Mouse (Mus musculus): ENCODE data around the gene Exoc6. TPM values are rescaled to one million over a fixed set of nuclear protein-coding genes. Genes with fewer than 3 reads are reported as not detected.

Gene Exoc6
- total and polyA plus RNA-seq, 2 experiments = 6.4 to 21.8 TPM

DNA sequence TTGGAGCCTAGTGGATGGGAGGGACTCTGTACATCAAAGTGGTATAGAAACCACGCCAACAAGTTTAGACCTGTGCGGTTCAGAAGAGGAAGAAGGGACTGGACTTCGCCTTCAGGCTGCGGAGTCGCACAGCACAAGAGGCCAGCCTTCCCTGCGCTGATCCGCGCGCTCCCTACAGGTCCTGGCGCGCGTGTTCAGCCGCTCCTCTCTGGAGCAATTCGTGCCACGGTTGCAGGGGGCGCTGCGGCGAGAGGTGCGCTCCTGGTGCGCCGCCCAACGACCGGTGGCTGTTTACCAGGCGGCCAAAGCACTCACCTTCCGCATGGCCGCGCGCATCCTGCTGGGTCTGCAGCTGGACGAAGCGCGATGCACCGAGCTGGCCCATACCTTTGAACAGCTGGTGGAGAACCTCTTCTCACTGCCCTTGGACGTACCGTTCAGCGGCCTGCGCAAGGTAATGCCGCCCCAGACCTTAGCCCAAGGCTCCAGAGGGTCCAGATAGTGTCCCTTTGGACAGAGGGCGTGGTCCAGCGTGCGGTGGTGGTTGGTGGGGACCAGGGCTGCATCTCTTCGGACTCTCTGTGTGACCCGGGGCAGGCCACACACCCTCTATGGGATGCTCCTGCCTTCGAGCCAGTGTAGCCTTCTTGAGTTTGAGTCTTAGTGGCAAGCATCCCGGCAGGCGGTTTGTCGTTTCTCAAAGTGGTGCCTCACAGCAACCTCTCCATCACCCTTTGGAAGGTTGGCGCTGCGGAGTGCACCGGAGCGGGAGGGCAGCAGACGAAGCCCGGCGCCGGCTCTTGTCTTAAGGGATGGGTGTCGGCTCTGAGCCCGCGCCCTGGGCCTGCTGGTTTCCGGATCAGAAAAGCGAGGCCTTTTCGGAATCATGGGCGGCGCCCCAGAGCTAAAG is 137.0 kb downstream of the Exoc6 start:
- Histone ChIP-seq H3K27me3 (ENCODE audit: control insufficient read depth, insufficient read depth, low read length) (no peaks in the 10 kb centered on the region), H3K79me2 (ENCODE audit: control insufficient read depth, insufficient read depth, low read length) (no peaks in the 10 kb centered on the region; the same call in 1 of the 2 replicates), H3K27ac (replicated peaks; ENCODE audit: insufficient read depth, low read depth, low read length) (no peak overlapping the region), H3K4me1 (ENCODE audit: control insufficient read depth, insufficient read depth, low read length) (no peaks in the 10 kb centered on the region), H3K9ac (ENCODE audit: low read depth, low read length) (no peak overlapping the region), H3K36me3 (ENCODE audit: control insufficient read depth, insufficient read depth, low read length) (peaks cover 9% of the 10 kb centered on the region; the same call in 1 of the 2 replicates), H3K4me3 (ENCODE audit: insufficient read depth, low read depth, low read length) (no peak overlapping the region)
- 73% methylated on average over 62 of the region's 62 CpGs for WGBS
- DNase-seq (ENCODE audit: extremely low read depth, low read depth, low spot score) = no peak
- no peak for TF ChIP-seq CTCF (IDR thresholded peaks at IDR 0.05; ENCODE audit: low read depth, low read length)
- TF ChIP-seq POLR2A (IDR thresholded peaks at IDR 0.05; ENCODE audit: extremely low read depth, insufficient read depth, low read length) = no peak

- Histone ChIP-seq H3K79me2 (ENCODE audit: control insufficient read depth, insufficient read depth, low read length) (no peaks in the 10 kb centered on the region; the same call in 1 of the 2 replicates), H3K9ac (ENCODE audit: low read depth, low read length) (no peak overlapping the region), H3K27ac (replicated peaks; ENCODE audit: insufficient read depth, low read depth, low read length) (no peak overlapping the region), H3K36me3 (ENCODE audit: control insufficient read depth, insufficient read depth, low read length) (peaks cover 8% of the 10 kb centered on the region), H3K4me3 (ENCODE audit: insufficient read depth, low read depth, low read length) (no peak overlapping the region), H3K27me3 (ENCODE audit: control insufficient read depth, insufficient read depth, low read length) (no peaks in the 10 kb centered on the region), H3K4me1 (ENCODE audit: control insufficient read depth, insufficient read depth, low read length) (0 out of 2 replicates have a peak, but pooled peaks cover 2% of the 10 kb centered on the region)
- 73% methylated on average over 5 of the region's 5 CpGs for WGBS
- no peak for TF ChIP-seq POLR2A (IDR thresholded peaks at IDR 0.05; ENCODE audit: extremely low read depth, insufficient read depth, low read length)
- TF ChIP-seq CTCF (IDR thresholded peaks at IDR 0.05; ENCODE audit: low read depth, low read length) = no peak
- no peak for DNase-seq (ENCODE audit: extremely low read depth, low read depth, low spot score)
Observed at GRCm38 (mm10) chr19:37689478-37689877, 139.3 kb downstream of the Exoc6 start.

DNA sequence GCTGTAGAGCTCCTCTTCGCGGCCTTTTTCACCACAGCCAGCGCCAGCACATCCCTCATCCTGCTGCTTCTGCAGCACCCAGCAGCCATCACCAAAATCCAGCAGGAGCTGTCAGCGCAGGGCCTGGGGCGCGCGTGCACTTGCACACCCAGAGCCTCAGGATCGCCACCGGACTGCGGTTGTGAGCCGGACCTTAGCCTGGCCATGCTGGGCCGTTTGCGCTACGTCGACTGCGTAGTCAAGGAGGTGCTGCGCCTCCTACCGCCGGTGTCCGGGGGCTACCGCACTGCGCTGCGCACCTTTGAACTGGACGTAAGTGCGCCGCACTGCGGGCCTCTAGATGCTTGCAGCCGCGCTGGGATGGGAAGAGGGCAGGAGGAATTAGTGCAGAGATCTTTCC is 140.5 kb downstream of the Exoc6 start:
- no peak for DNase-seq (ENCODE audit: extremely low read depth, low read depth, low spot score)
- 66% methylated on average over 29 of the region's 29 CpGs for WGBS
- H3K27ac ChIP-seq (replicated peaks; ENCODE audit: insufficient read depth, low read depth, low read length) = no peak overlapping the region
- TF ChIP-seq POLR2A (IDR thresholded peaks at IDR 0.05; ENCODE audit: extremely low read depth, insufficient read depth, low read length) = no peak
- no peak for TF ChIP-seq CTCF (IDR thresholded peaks at IDR 0.05; ENCODE audit: low read depth, low read length)
- no peaks in the 10 kb centered on the region; the same call in 1 of the 2 replicates for H3K79me2 ChIP-seq (ENCODE audit: control insufficient read depth, insufficient read depth, low read length)
- H3K36me3 ChIP-seq (ENCODE audit: control insufficient read depth, insufficient read depth, low read length) = peaks cover 8% of the 10 kb centered on the region
- H3K9ac ChIP-seq (ENCODE audit: low read depth, low read length) = no peak overlapping the region
- no peaks in the 10 kb centered on the region for H3K27me3 ChIP-seq (ENCODE audit: control insufficient read depth, insufficient read depth, low read length)
- H3K4me3 ChIP-seq (ENCODE audit: insufficient read depth, low read depth, low read length) = no peak overlapping the region
- 0 out of 2 replicates have a peak, but pooled peaks cover 4% of the 10 kb centered on the region for H3K4me1 ChIP-seq (ENCODE audit: control insufficient read depth, insufficient read depth, low read length)

- Histone ChIP-seq H3K4me1 (ENCODE audit: control insufficient read depth, insufficient read depth, low read length) (peaks cover 9% of the 10 kb centered on the region; the same call in 1 of the 2 replicates), H3K4me3 (ENCODE audit: insufficient read depth, low read depth, low read length) (no peak overlapping the region), H3K27me3 (ENCODE audit: control insufficient read depth, insufficient read depth, low read length) (no peaks in the 10 kb centered on the region), H3K27ac (replicated peaks; ENCODE audit: insufficient read depth, low read depth, low read length) (no peak overlapping the region), H3K36me3 (ENCODE audit: control insufficient read depth, insufficient read depth, low read length) (peaks cover 8% of the 10 kb centered on the region), H3K9ac (ENCODE audit: low read depth, low read length) (no peak overlapping the region), H3K79me2 (ENCODE audit: control insufficient read depth, insufficient read depth, low read length) (no peaks in the 10 kb centered on the region; the same call in 1 of the 2 replicates)
- WGBS = 64% methylated on average over 40 of the region's 40 CpGs
- no peak for DNase-seq (ENCODE audit: extremely low read depth, low read depth, low spot score)
- TF ChIP-seq POLR2A (IDR thresholded peaks at IDR 0.05; ENCODE audit: extremely low read depth, insufficient read depth, low read length) (no peak), CTCF (IDR thresholded peaks at IDR 0.05; ENCODE audit: low read depth, low read length) (no peak)
Observed at GRCm38 (mm10) chr19:37692879-37693278, 142.7 kb downstream of the Exoc6 start.

DNA sequence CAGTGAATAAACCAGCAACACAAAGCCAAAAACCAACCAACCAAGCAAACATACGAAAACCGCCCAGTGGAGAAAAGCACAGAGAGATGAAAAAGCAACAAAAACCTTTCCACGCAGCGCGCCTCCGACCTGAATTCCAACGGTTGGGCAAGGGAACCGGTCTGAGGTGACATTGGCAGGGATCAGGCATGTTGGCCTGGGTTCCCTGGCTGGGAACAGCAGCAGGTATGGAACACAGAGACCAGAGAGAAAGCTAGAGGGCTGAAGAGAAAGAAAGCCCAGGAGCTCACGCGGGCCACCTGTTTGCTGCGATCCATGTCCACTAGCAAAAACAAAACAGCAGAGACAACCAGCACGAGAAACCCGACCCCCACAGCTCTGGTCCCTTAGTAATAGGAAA is 144.9 kb downstream of the Exoc6 start:
- no peak for TF ChIP-seq CTCF (IDR thresholded peaks at IDR 0.05; ENCODE audit: low read depth, low read length)
- TF ChIP-seq POLR2A (IDR thresholded peaks at IDR 0.05; ENCODE audit: extremely low read depth, insufficient read depth, low read length) = no peak
- Histone ChIP-seq H3K9ac (ENCODE audit: low read depth, low read length) (peak overlapping the region; percentile 42), H3K79me2 (ENCODE audit: control insufficient read depth, insufficient read depth, low read length) (no peaks in the 10 kb centered on the region), H3K27ac (replicated peaks; ENCODE audit: insufficient read depth, low read depth, low read length) (peak overlapping the region; percentile 74), H3K4me1 (ENCODE audit: control insufficient read depth, insufficient read depth, low read length) (peaks cover 9% of the 10 kb centered on the region; the same call in 1 of the 2 replicates), H3K4me3 (ENCODE audit: insufficient read depth, low read depth, low read length) (no peak overlapping the region; the same call in 1 of the 2 replicates), H3K36me3 (ENCODE audit: control insufficient read depth, insufficient read depth, low read length) (peaks cover 6% of the 10 kb centered on the region), H3K27me3 (ENCODE audit: control insufficient read depth, insufficient read depth, low read length) (no peaks in the 10 kb centered on the region)
- 21% methylated on average over 13 of the region's 13 CpGs for WGBS
- DNase-seq (ENCODE audit: extremely low read depth, low read depth, low spot score) = peak; percentile 85
